Mouse (Mus musculus): Measurements from ENCODE around the gene Cdhr5.

DNA sequence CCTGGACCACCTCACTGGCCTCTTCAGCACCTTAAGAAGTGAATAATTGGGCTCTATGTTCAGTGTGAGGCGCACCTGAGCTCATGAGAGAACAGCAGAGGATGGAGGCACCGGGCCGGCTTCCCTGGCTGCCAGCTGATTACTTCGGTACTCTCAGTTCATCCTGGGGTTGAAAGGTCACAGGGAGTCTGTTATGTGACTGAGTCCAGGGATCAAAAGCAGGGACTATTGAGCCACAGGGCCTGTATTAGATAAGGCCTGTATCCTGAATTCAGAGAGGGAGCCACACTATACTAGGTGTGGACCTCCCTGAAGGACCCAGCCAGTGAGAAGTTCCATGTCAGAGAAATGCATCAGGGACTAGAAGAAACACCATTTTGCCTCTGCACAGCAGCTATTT is 28.0 kb upstream of the Cdhr5 start:
- no peak for TF ChIP-seq EP300 (IDR thresholded peaks at IDR 0.05; ENCODE audit: low read depth)
- TF ChIP-seq CTCF (IDR thresholded peaks at IDR 0.05; ENCODE audit: low read depth), result no peak

Data from liver, embryonic 14.5 days (tissue).